Mouse (Mus musculus): ENCODE data around the gene Rnf123. TPM values are rescaled to one million over a fixed set of nuclear protein-coding genes. Genes with fewer than 3 reads are reported as not detected.

Gene Rnf123
- total RNA-seq, 2 experiments from 2014 or later, result 62.5 to 83.1 TPM

DNA sequence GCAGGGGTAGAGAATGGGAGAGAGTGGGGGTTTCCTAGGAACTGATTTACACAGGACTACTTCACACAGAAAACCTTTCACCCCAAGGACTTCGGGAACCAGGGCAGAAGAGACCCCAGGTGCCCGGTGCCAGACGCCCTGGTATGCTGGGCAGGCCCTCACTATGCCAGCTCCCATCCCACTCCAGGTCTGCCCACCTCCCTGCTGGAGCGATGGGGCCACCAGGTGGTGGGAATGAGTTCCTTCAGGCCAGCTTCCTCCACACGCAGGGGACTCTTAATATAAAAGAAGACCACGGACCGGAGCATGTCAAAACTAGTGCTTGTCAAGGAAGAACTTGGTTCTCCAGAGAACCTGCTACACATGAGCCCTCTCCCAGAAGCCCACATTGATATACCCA lies 15.9 kb downstream of the Rnf123 start:
- intact Hi-C loops (cut with DNase I), result no loop called here
- DNase-seq, result no peak

- intact Hi-C loops (cut with DNase I), result loop anchor here (1.0 kb wide), 1 partner anchor 102 kb away; no protein-coding TSS in a partner anchor
- peak; percentile 74 to 79 for DNase-seq
Observed at GRCm38 (mm10) chr9:108065491-108066011, 17.6 kb downstream of the Rnf123 start.

GRCm38 (mm10) chr9:108063361-108063760 lies 19.8 kb downstream of the Rnf123 start:
- DNase-seq, result no peak
- intact Hi-C loops (cut with DNase I), result no loop called here

- intact Hi-C loops (cut with DNase I), result no loop called here
- no peak for DNase-seq
Observed at GRCm38 (mm10) chr9:108062142-108062541, 21.0 kb downstream of the Rnf123 start.

DNA sequence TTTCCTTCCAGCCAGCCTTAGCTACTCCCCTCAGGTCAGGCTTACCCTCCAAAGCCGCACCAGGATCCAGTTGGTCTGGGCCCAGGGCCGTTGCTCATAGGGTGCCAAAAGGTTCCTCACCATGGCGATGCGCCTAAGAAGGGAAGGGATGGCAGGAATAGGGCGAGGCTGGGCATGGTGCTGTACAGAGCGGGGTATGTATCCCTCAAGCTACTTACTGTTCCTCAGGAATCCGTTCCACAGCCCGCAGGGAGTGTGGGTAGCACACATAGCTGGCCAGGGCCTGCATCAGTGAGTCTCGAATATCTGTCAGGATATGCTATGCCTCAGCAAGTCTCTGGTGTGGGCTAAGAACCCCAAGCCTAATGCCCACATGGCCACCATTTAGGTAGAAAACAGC lies 24.9 kb downstream of the Rnf123 start:
- no peak for DNase-seq
- intact Hi-C loops (cut with DNase I), result no loop called here

DNA sequence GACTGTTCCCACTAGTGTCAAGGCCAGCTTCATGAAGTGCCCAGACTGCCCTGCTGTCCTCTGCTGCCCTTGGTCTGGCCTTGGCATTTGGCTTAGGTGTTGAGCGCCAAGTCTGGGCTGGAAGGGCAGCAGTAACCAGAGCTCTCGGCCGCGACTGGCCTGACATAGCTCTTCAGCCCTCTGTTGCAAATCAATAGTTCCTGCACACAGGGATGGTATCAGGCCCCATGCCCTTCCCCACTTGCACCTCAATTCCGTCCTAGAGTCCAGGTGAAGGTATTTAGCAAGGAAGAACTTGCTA lies 25.9 kb downstream of the Rnf123 start:
- DNase-seq, result peak; percentile 71 to 76
- intact Hi-C loops (cut with DNase I), result no loop called here

DNA sequence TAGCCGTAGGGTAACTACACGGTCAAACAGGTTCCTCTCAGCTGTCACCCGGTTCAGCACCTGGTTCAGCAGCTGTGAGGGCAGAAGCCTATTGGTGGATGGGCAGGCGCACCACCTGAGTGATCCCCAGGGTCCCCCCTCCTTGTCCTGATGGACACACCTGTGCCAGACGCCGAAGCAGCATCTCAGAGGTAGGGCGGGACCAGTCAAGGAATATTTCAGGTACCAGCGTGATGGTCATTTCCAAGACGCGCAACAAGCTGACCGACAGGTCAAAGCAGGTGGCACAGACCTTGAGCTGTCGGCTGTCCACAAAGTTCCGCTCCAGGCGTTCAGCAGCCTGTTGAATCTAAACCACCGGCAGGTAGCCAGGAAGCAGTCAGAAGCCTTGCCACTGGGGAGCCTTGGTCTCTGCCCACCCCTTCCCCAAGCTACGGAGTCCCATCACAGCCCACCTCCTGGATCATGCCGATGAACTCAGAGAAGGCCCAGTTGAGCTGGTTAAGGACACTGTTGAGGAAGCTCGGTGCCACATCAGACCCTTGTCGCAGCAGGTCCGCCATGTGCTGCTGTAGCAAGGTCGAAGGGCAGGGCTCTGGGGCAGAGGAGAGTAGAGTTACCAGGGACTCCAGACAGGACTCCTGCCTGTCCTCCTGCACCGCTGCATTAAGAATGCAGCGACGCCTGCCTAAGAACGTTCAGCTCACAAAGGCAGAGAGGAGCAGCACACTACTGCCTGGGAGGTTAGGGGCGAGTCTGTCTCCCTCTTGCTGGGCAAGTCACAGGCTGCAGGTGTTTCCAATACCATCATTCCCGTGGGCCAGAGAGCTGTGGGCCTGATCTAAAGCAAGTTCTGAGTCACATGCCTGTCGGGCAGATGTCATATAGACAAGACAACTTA lies 26.5 kb downstream of the Rnf123 start:
- DNase-seq, result no peak
- intact Hi-C loops (cut with DNase I), result no loop called here

DNA sequence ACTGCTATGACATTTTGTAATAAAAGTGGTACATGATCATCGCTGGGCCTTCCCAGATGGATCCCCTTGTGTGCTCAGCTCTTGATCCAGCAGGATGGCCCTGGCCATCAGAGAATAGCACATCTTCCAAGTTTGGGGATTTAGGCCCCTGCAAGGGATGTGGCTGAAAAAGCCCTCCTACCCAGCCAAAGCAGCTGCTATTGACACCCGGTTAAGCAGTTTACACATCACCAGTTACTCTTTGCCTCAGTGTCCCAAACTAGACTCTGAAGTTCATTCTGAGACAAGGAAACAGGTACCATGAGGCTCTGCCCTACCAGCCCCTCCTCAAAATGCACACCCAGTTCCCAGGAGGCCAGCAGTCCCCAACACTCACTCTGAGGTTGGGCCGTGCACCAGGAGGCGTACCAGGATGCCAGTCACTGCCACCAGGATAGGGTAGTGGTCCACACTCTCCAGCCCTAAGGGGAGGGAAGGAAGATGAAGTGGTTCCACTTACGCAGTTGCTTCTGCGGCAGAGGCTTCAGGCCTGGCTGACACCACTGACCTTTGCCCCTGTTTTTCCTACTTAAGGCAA lies 27.4 kb downstream of the Rnf123 start:
- DNase-seq, result no peak
- intact Hi-C loops (cut with DNase I), result no loop called here

DNA sequence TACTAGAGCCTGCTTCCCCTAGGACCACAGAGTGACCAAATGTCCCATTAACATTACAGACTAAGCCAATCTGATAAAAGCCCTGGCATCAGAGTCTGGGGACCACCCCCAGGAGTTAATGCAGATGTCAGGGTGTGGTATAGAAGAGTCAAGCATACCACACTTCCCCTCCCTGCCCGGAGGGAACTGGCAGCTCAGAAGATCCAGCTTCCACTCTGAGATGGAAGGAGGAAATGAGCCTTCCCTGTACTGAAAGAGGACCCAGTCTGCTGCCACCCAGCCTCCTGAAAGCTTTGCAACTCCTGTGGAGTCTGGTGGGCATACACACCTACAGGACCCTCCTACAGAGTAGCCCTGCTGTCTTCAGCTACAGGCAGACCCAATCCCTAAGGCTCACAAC lies 28.1 kb downstream of the Rnf123 start:
- intact Hi-C loops (cut with DNase I), result no loop called here
- DNase-seq, result no peak

- intact Hi-C loops (cut with DNase I), result loop anchor here (5.0 kb wide), 1 partner anchor 67 kb away; the partner anchor contains the start of gene Inka1
- no peak for DNase-seq
Observed at GRCm38 (mm10) chr9:108054331-108055040, 28.7 kb downstream of the Rnf123 start.

DNA sequence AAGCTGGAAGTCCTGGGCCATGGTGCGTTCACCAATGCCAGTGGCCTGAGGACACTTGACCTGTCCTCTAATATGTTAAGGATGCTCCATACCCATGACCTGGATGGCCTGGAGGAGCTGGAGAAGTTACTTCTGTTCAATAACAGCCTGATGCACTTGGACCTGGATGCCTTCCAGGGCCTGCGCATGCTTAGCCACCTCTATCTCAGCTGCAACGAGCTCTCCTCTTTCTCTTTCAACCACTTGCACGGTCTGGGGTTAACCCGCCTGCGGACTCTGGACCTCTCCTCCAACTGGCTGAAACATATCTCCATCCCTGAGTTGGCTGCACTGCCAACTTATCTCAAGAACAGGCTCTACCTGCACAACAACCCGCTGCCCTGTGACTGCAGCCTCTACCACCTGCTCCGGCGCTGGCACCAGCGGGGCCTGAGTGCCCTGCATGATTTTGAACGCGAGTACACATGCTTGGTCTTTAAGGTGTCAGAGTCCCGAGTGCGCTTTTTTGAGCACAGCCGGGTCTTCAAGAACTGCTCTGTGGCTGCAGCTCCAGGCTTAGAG lies 29.4 kb downstream of the Rnf123 start:
- intact Hi-C loops (cut with DNase I), result loop anchor here (2.0 to 5.0 kb wide), 2 partner anchors 66 to 149 kb away; partner anchors contain the start of gene Inka1
- DNase-seq, result no peak

DNA sequence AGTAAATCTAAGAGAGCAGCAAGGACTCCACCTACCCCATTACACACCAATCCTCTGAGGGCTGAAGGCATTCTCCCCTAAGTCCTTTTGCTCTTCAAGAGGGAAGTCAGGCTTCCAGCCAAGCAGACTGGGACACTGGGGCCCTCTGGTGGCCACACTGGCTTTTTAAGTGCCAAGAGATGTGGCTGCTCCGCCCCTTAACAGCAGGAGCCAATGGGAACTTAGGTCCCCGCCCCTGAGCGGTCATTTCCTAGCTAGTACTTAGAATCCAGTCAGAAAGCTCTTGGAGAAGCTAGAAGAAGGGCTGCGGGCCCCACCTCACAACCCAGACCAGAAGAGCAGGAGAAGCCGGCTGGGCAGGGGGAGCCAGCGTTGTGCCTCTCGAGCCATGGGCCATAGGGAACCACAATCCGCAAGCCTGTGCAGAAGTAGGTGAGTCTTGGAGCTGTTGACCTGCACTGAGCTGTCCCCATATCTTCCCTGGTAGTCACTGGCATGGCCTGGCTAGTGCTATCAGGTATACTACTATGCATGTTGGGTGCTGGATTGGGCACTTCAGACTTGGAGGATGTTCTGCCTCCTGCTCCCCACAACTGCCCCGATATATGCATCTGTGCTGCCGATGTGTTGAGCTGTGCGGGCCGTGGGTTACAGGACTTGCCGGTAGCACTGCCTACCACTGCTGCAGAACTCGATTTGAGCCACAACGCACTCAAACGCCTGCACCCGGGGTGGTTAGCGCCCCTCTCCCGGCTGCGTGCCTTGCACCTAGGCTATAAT lies 30.1 kb downstream of the Rnf123 start, which contains the start of gene Amigo3:
TSS of gene Amigo3 (plus strand) at position 275 of the 780 bp plus-strand sequence.
- peak; percentile 99 for DNase-seq
- intact Hi-C loops (cut with DNase I), result loop anchor here (2.0 to 5.0 kb wide), 2 partner anchors 66 to 148 kb away; partner anchors contain the start of gene Inka1

- intact Hi-C loops (cut with DNase I), result loop anchor here (2.0 to 5.0 kb wide), 2 partner anchors 65 to 148 kb away; partner anchors contain the start of gene Inka1
- no peak for DNase-seq
Observed at GRCm38 (mm10) chr9:108052411-108052810, 30.7 kb downstream of the Rnf123 start.

GRCm38 (mm10) chr9:108051931-108052220 lies 31.3 kb downstream of the Rnf123 start:
- DNase-seq, result no peak
- intact Hi-C loops (cut with DNase I), result loop anchor here (2.0 to 5.0 kb wide), 2 partner anchors 65 to 147 kb away; partner anchors contain the start of gene Inka1

GRCm38 (mm10) chr9:108051184-108051930 lies 31.8 kb downstream of the Rnf123 start:
- no peak for DNase-seq
- intact Hi-C loops (cut with DNase I), result loop anchor here (5.0 kb wide), 1 partner anchor 64 kb away; the partner anchor contains the start of gene Inka1

DNA sequence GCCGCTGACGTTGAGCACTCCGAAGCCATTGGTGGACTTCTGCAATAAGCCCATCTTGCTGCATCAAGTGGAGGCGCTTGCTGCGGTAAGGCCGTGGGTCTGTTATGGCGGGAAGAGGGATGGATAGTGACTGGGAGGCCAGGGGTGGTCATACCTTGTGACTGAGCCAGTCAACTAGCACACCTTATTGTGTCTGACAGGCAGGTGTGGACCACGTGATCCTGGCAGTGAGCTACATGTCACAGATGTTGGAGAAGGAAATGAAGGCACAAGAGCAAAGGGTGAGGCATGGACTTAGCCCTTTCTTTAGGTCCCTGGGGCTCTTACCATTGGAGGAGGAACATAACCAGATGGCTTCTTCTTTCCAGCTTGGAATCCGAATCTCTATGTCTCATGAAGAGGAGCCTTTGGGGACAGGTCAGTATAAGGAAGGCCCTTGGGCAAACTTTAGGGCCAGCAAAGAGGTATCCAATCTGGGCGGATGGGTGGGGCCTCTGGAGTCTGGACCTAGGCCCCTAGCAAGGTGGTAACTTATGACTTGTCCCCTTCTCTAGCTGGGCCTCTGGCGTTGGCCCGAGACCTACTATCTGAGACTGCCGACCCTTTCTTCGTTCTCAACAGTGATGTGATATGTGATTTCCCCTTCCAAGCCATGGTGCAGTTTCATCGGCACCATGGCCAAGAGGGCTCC lies 33.4 kb downstream of the Rnf123 start:
- intact Hi-C loops (cut with DNase I), result loop anchor here (1.0 to 5.0 kb wide), 2 partner anchors 62 to 85 kb away; partner anchors contain the start of gene Inka1
- DNase-seq, result no peak

- DNase-seq, result peak; percentile 97 to 98
- intact Hi-C loops (cut with DNase I), result loop anchor here (1.0 kb wide), 1 partner anchor 85 kb away; no protein-coding TSS in a partner anchor
Observed at GRCm38 (mm10) chr9:108049016-108049455, 34.1 kb downstream of the Rnf123 start, which contains the start of gene Gmppb. Gmppb (plus strand) TSS chr9:108049242.

DNA sequence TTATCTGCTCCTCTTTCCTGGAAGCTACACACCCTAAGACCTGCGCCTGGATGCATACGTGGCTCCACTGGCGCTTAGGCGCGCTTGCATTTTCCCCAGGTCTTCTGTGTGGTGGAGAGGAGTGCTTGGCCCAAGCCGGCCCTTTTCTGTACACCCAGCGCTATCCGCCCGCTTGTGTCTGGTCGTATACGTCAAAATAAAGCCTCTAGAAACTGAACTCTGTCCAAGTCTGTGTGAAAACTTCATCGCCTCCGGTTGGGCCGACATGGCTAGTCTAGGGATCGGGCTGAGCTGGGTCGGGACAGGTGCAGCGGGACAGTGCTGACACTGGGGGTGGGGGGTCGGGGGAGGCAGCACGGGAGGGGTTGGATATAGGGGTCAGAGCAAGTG lies 34.6 kb downstream of the Rnf123 start:
- peak in 1 of 2 experiments; percentile 50 for DNase-seq
- intact Hi-C loops (cut with DNase I), result no loop called here
